Mouse (Mus musculus) heart, embryonic 11.5 days (tissue): ENCODE measurements around the gene Gm49510. TPM values are rescaled to one million over a fixed set of nuclear protein-coding genes. Genes with fewer than 3 reads are reported as not detected.

Experiments used
- ATAC-seq: fragments of 200-750 bp; cut with Nextera tagmentation; replicated peaks from 2 replicates; pipeline ENCODE4 v1.8.0; 2017; ENCODE audit warnings: moderate library complexity; ENCODE audit not compliant: insufficient number of reproducible peaks, low FRiP score, low TSS enrichment
- H3K27ac ChIP-seq: fragments of 300-500 bp; sonication (generic); 2 replicates; pipeline ENCODE4 v1.5.1; 2014; ENCODE audit warnings: mild to moderate bottlenecking, low read depth, low read length
- H3K27me3 ChIP-seq: fragments of 300-500 bp; sonication (generic); 2 replicates; pipeline ENCODE4 v1.6.1; 2014; ENCODE audit warnings: mild to moderate bottlenecking, low read length, mixed read lengths; ENCODE audit not compliant: control insufficient read depth, insufficient read depth
- H3K36me3 ChIP-seq: fragments of 300-500 bp; sonication (generic); 2 replicates; pipeline ENCODE4 v1.6.1; 2014; ENCODE audit warnings: mild to moderate bottlenecking, low read length, moderate library complexity, mixed read lengths; ENCODE audit not compliant: control insufficient read depth, insufficient read depth
- H3K4me1 ChIP-seq: fragments of 300-500 bp; sonication (generic); 2 replicates; pipeline ENCODE4 v1.6.1; 2014; ENCODE audit warnings: low read length; ENCODE audit not compliant: control insufficient read depth, insufficient read depth
- H3K4me2 ChIP-seq: fragments of 300-500 bp; sonication (generic); 2 replicates; pipeline ENCODE4 v1.6.1; 2014; ENCODE audit warnings: mild to moderate bottlenecking, moderate library complexity
- H3K4me3 ChIP-seq: fragments of 300-500 bp; sonication (generic); 2 replicates; pipeline ENCODE4 v1.5.1; 2014; ENCODE audit warnings: low read depth, low read length
- H3K9ac ChIP-seq: fragments of 300-500 bp; sonication (generic); 2 replicates; pipeline ENCODE4 v1.6.1; 2014; ENCODE audit warnings: mild to moderate bottlenecking, low read depth, low read length, moderate library complexity
- H3K9me3 ChIP-seq: fragments of 300-500 bp; sonication (generic); replicated peaks from 2 replicates; pipeline ENCODE4 v1.6.1; 2016; ENCODE audit warnings: low read length; ENCODE audit not compliant: control insufficient read depth
- WGBS: fragments of 180-500 bp; shearing (Covaris S2); extraction: QIAGEN DNeasy Blood & Tissue Kit; methylation state at CpG from one replicate; pipeline ENCODE4 v1.1.7; 2014; ENCODE audit not compliant: insufficient replicate concordance; 5-methylcytosine and 5-hydroxymethylcytosine counted together
- polyA plus RNA-seq: library from polyadenylated mRNA; unstranded; fragments of >200 nt; fragmentation: Nextera tagmentation; extraction: Ambion mirVana; gene quantifications from 2 replicates; pipeline ENCODE4 v1.2.1, GENCODE M21; 2014

Gene Gm49510
- polyA plus RNA-seq, 1 experiment from 2014 or later, result 0.47 TPM

DNA sequence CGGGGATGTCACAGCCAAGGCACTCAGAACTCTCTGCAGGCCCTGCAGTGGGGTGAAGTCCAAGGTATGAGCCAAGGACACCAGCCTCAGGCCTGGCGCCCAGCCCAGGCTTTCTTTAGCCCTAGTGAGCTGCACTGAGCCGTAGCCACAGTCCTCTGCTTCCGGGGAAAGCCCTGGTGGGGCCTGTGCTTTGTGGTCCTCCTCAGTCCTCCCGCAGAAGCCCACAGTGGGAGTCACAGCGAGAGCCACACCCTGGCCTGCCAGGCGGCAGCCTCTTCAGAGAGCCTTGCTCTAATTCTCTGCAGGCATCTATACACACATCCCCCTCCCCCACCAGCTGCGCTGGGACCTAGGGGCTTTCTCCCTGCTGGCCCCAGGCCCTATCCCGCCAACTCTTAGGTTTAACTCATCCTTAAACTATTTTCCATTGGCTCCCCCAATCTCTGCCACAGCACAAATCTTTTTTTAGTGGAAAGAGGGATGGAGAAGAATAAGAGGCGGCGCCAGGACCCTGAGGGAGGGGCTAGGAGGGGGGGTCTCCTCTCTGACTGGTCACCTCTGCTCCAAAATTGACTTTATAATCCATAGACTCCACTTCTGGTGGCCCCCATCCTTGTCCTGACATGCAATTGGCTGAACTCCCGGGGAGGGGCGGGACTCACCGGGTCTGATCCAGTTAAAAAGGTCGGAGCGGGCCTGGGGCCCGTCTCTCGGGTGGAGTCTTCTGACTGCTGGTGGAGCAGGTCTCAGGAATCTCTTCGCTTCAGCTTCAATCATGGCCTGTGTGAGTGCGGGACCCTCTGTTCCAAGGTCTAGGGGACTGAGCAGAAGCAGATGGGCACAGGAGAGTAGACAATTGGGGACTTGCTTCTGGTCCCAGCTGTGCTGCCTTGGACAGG, 26.8 kb downstream of the Gm49510 start, which contains the start of gene Lgals1:
Lgals1 (plus strand) TSS at position 705 of the 899 bp plus-strand sequence.
- Histone ChIP-seq H3K27ac (peak within 1 kb of the TSS; percentile 91), H3K4me1 (peaks cover 34% of the 10 kb centered on the region), H3K4me3 (peak within 1 kb of the TSS; percentile 52), H3K36me3 (0 out of 2 replicates have a peak, but pooled peaks cover 2% of the 10 kb centered on the region), H3K9me3 (no peaks in the 10 kb centered on the region), H3K4me2 (peak within 1 kb of the TSS; percentile 88), H3K9ac (peak within 1 kb of the TSS; percentile 68), H3K27me3 (no peaks in the 10 kb centered on the region)
- ATAC-seq, result peak; percentile 65
- WGBS, result 6% methylated on average over 20 of the region's 20 CpGs

- Histone ChIP-seq H3K27ac (peak overlapping the region; percentile 91), H3K36me3 (0 out of 2 replicates have a peak, but pooled peaks cover 2% of the 10 kb centered on the region), H3K27me3 (no peaks in the 10 kb centered on the region), H3K9ac (peak overlapping the region; percentile 68), H3K4me2 (peak overlapping the region; percentile 88), H3K9me3 (no peaks in the 10 kb centered on the region), H3K4me1 (peaks cover 34% of the 10 kb centered on the region), H3K4me3 (peak overlapping the region; percentile 52)
- 14% methylated on average over 15 of the region's 15 CpGs for WGBS
- no peak for ATAC-seq
Observed at GRCm38 (mm10) chr15:78927021-78927787, 27.7 kb downstream of the Gm49510 start.

DNA sequence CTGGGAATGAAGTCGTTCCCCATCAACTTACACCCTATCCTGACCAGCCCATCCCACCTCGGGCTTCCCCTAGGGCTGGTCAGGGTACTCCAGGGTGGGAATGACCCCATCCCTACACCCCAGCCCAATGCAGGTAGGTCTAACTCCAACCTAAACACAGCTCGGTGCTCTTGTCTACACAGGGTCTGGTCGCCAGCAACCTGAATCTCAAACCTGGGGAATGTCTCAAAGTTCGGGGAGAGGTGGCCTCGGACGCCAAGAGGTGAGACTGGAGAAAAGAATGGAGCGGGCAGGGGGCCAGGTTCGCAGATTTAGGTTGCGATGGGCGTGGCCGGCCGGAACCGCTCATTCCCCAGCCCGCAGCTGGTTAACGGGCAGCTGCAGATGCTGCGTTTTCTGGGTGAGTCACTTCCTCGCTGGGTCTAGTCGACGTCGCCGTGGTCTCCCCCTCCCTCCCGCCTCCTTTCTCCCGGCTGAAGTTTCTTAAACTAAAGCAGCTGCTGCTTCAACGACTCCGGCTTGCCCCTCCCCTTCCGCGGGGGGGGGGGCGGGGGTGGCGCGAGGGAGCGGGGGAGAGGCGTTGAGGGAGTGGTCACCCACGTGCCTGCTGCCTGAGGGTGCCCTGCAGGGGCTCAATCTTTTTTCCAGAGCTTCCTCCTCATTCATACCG, 28.5 kb downstream of the Gm49510 start:
- Histone ChIP-seq H3K4me2 (peak overlapping the region; percentile 88), H3K9me3 (no peaks in the 10 kb centered on the region), H3K27me3 (no peaks in the 10 kb centered on the region), H3K4me3 (peak overlapping the region; percentile 52), H3K9ac (peak overlapping the region; percentile 68), H3K36me3 (0 out of 2 replicates have a peak, but pooled peaks cover 2% of the 10 kb centered on the region), H3K27ac (peak overlapping the region; percentile 91), H3K4me1 (peaks cover 34% of the 10 kb centered on the region)
- ATAC-seq, result 0 out of 2 replicates have a peak, but pooled peaks have one; percentile 16
- WGBS, result under 1% methylated on average over 29 of the region's 35 CpGs

DNA sequence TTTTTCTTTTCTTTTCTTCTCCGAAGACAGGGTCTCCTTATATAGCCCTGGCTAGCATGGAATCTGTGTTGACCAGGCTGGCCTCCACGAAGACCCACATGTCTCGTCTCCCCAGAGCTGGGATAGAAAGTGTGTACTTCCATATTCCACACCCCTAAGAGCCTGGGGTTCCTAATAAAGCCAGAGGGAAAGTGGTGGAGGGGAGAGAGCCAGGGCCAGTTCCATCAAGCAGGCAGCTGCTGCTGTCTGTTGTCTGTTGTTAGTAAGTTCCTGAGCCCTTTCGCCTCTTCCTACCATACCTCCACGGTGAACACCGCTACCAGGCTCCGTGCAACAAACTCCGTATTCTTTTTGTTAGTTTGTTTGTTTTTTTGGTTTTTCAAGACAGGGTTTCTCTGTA, 29.1 kb downstream of the Gm49510 start:
- peak overlapping the region; percentile 91; the same call in 1 of the 2 replicates for H3K27ac ChIP-seq
- H3K9me3 ChIP-seq, result no peaks in the 10 kb centered on the region
- H3K4me2 ChIP-seq, result peak overlapping the region; percentile 88
- peak overlapping the region; percentile 52 for H3K4me3 ChIP-seq
- H3K36me3 ChIP-seq, result 0 out of 2 replicates have a peak, but pooled peaks cover 2% of the 10 kb centered on the region
- WGBS, result 46% methylated on average over 8 of the region's 8 CpGs
- ATAC-seq, result no peak
- peaks cover 34% of the 10 kb centered on the region for H3K4me1 ChIP-seq
- peak overlapping the region; percentile 68 for H3K9ac ChIP-seq
- no peaks in the 10 kb centered on the region for H3K27me3 ChIP-seq

- no peak for ATAC-seq
- no peaks in the 10 kb centered on the region for H3K27me3 ChIP-seq
- H3K4me3 ChIP-seq, result no peak overlapping the region
- no peak overlapping the region for H3K27ac ChIP-seq
- H3K36me3 ChIP-seq, result 0 out of 2 replicates have a peak, but pooled peaks cover 2% of the 10 kb centered on the region
- no peaks in the 10 kb centered on the region for H3K9me3 ChIP-seq
- H3K4me2 ChIP-seq, result no peak overlapping the region
- peaks cover 31% of the 10 kb centered on the region for H3K4me1 ChIP-seq
- no peak overlapping the region for H3K9ac ChIP-seq
- 90% methylated on average over 6 of the region's 6 CpGs for whole genome bisulfite sequencing
Observed at GRCm38 (mm10) chr15:78930192-78930706, 30.8 kb downstream of the Gm49510 start.

- H3K9ac ChIP-seq, result no peak overlapping the region
- H3K9me3 ChIP-seq, result no peaks in the 10 kb centered on the region
- no peak overlapping the region for H3K4me3 ChIP-seq
- H3K27me3 ChIP-seq, result no peaks in the 10 kb centered on the region
- no peak overlapping the region for H3K27ac ChIP-seq
- WGBS, result 82% methylated on average over 7 of the region's 7 CpGs
- 0 out of 2 replicates have a peak, but pooled peaks cover 2% of the 10 kb centered on the region for H3K36me3 ChIP-seq
- no peak overlapping the region for H3K4me2 ChIP-seq
- peaks cover 27% of the 10 kb centered on the region for H3K4me1 ChIP-seq
- ATAC-seq, result no peak
Observed at GRCm38 (mm10) chr15:78930801-78931426, 31.4 kb downstream of the Gm49510 start.

DNA sequence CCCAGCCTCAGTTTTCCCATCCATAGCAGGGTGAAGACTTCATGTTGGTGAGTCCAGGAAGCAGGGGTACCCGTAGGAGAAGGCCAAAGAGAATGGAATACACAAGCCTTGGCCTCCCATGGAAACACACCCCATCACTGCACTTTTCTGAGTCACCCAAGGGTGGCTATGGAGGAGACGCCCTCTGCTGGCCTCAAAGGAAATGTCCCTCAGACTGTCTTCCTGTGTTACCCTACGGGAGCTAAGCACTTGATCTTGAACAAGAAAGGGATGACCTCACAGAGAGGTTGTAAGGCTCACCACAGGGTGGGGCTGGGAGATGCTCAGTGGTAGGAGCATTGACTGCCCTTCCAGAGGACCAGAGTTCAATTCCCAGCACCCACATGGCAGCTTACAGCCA, 32.1 kb downstream of the Gm49510 start:
- no peak overlapping the region for H3K27ac ChIP-seq
- no peak for ATAC-seq
- WGBS, result 17% methylated on average over 3 of the region's 3 CpGs

More for the DNA sequence above, 32.1 kb downstream of the Gm49510 start:
- Histone ChIP-seq H3K4me2 (no peak overlapping the region), H3K9ac (no peak overlapping the region), H3K36me3 (0 out of 2 replicates have a peak, but pooled peaks cover 2% of the 10 kb centered on the region), H3K9me3 (no peaks in the 10 kb centered on the region), H3K4me1 (peaks cover 26% of the 10 kb centered on the region), H3K27me3 (no peaks in the 10 kb centered on the region), H3K4me3 (no peak overlapping the region)
